Mouse (Mus musculus) heart, embryonic 14.5 days (tissue): ENCODE measurements around the gene Col15a1. TPM values are rescaled to one million over a fixed set of nuclear protein-coding genes. Genes with fewer than 3 reads are reported as not detected.

Experiments
- ATAC-seq: fragments of 200-750 bp; cut with Nextera tagmentation; 2 replicates; pipeline ENCODE4 v1.8.0; 2017; ENCODE audit warnings: low read depth, moderate TSS enrichment; ENCODE audit not compliant: insufficient number of reproducible peaks, insufficient read depth, low FRiP score
- H3K27ac ChIP-seq, 2 experiments: fragments of 200-500 bp in 1 of 2; fragments of 300-500 bp in 1 of 2; sonication (generic) in 1 of 2; replicated peaks in 1 of 2; 2 replicates each; pipeline ENCODE4 v1.5.1; 2012 to 2014; ENCODE audit warnings: low read depth in 2 of 2, low read length in 2 of 2, control low read depth in 1 of 2, mild to moderate bottlenecking in 1 of 2, mixed read lengths in 1 of 2; ENCODE audit not compliant: control insufficient read depth in 1 of 2, insufficient read depth in 1 of 2
- H3K27me3 ChIP-seq: fragments of 300-500 bp; sonication (generic); 2 replicates; pipeline ENCODE4 v1.6.1; 2014; ENCODE audit warnings: mild to moderate bottlenecking, low read length, control low read depth; ENCODE audit not compliant: control insufficient read depth, insufficient read depth
- H3K36me3 ChIP-seq: fragments of 300-500 bp; sonication (generic); 2 replicates; pipeline ENCODE4 v1.6.1; 2014; ENCODE audit warnings: mild to moderate bottlenecking, control low read depth, low read length, mixed read lengths; ENCODE audit not compliant: control insufficient read depth, insufficient read depth
- H3K4me1 ChIP-seq, 2 experiments: fragments of 200-500 bp in 1 of 2; fragments of 300-500 bp in 1 of 2; sonication (generic) in 1 of 2; 2 replicates each; pipeline ENCODE4 v1.6.1; 2012 to 2014; ENCODE audit warnings: low read length in 2 of 2, control low read depth in 1 of 2, mixed read lengths in 1 of 2; ENCODE audit not compliant: control insufficient read depth in 2 of 2, insufficient read depth in 2 of 2
- H3K4me2 ChIP-seq: fragments of 300-500 bp; sonication (generic); 2 replicates; pipeline ENCODE4 v1.6.1; 2014; ENCODE audit warnings: mild to moderate bottlenecking, low read length
- H3K4me3 ChIP-seq, 2 experiments: fragments of 200-500 bp in 1 of 2; fragments of 300-500 bp in 1 of 2; sonication (generic) in 1 of 2; 2 replicates each; pipeline ENCODE4 v1.5.1; 2012 to 2014; ENCODE audit warnings: low read length in 2 of 2, mild to moderate bottlenecking in 2 of 2, control low read depth in 1 of 2, low read depth in 1 of 2, moderate library complexity in 1 of 2; ENCODE audit not compliant: control insufficient read depth in 1 of 2, insufficient read depth in 1 of 2
- H3K9ac ChIP-seq: fragments of 300-500 bp; sonication (generic); 2 replicates; pipeline ENCODE4 v1.6.1; 2014; ENCODE audit warnings: mild to moderate bottlenecking, low read length
- H3K9me3 ChIP-seq: fragments of 300-500 bp; sonication (generic); 2 replicates; pipeline ENCODE4 v1.6.1; 2016; ENCODE audit warnings: low read length, control low read depth; ENCODE audit not compliant: control insufficient read depth
- WGBS: fragments of 180-500 bp; shearing (Covaris S2); extraction: QIAGEN DNeasy Blood & Tissue Kit; methylation state at CpG from one replicate; pipeline ENCODE4 v1.1.7; 2014; 5-methylcytosine and 5-hydroxymethylcytosine counted together
- polyA plus RNA-seq: library from polyadenylated mRNA; unstranded; fragments of >200 nt; fragmentation: Nextera tagmentation; extraction: Ambion mirVana; gene quantifications from 2 replicates; pipeline ENCODE4 v1.2.1, GENCODE M21; 2014

The Col15a1 gene
- polyA plus RNA-seq, 1 experiment from 2014 or later, result 8.0 TPM

DNA sequence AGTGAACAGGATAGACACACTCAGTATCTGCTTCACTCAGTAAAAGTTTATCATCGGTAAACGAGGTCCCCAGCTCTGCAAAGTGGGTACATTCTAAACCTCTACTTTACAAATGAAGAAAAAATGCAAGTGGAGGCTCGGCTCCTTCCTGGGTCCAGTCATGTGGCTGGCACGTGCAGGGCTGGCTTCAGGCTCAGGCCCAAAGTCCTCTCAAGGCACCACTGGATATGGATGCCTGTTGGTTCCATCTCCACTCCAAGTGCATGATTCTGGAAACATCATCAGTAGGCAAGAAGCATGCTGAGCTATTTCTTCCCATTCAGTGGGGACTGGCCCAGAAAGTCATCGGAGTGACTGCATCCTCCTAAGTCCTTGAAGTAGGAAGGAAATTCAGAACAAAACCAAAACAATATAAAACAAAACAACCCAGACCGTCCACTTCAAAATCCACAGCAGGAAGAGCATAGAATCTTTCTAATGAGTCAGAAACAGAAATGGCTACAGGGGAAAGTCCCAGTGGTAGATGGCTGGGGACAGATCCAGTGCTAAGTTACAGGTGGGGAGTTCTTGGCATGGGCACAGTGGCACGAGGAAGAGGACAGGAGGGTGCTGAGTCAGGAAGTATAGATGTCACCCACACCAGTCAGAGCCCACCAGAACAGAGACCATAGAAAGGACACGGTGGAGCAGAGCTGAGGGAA lies 105.9 kb downstream of the Col15a1 start:
- 75% methylated on average over 8 of the region's 8 CpGs for WGBS
- H3K4me1 ChIP-seq, result peaks cover 22 to 24% of the 10 kb centered on the region in 2 experiments
- H3K4me2 ChIP-seq, result no peak overlapping the region
- no peak for ATAC-seq
- no peaks in the 10 kb centered on the region for H3K9me3 ChIP-seq
- no peak overlapping the region for H3K4me3 ChIP-seq
- H3K9ac ChIP-seq, result no peak overlapping the region
- no peaks in the 10 kb centered on the region for H3K27me3 ChIP-seq
- 0 out of 4 replicates have a peak overlapping the region, but pooled peaks of 1 of the 2 experiments have one; percentile 19 for H3K27ac ChIP-seq
- no peaks in the 10 kb centered on the region for H3K36me3 ChIP-seq

DNA sequence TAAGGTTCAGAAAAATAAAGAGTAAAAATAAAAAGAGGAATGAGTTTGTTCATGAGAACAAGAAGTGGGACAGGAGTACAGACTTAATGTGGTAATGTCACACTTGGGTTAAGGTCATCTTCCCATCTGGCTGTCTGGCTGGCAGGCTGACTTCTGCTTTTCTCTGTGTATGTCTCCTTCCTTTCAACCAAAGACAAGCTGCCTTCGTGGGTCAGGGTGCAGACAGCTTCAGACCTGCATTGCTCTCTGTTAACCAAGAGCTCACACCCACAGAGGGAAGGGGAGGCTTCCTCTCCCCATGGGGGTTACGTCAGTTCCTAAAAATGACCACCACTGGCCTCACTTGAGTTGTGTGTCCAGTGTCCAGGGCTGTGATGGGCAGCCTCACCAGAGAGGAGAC lies 107.5 kb downstream of the Col15a1 start:
- H3K27me3 ChIP-seq, result no peaks in the 10 kb centered on the region
- 42% methylated on average over 2 of the region's 2 CpGs for WGBS
- H3K9me3 ChIP-seq, result no peaks in the 10 kb centered on the region
- no peak for ATAC-seq
- H3K4me3 ChIP-seq, result no peak overlapping the region
- H3K36me3 ChIP-seq, result no peaks in the 10 kb centered on the region
- H3K4me2 ChIP-seq, result no peak overlapping the region
- H3K27ac ChIP-seq, result no peak overlapping the region
- H3K9ac ChIP-seq, result no peak overlapping the region
- H3K4me1 ChIP-seq, result peaks cover 18 to 20% of the 10 kb centered on the region in 2 experiments

GRCm38 (mm10) chr4:47316432-47316831 lies 108.5 kb downstream of the Col15a1 start:
- no peak overlapping the region for H3K27ac ChIP-seq
- no peak for ATAC-seq
- WGBS, result 62% methylated on average over 6 of the region's 6 CpGs
- H3K9ac ChIP-seq, result no peak overlapping the region
- no peaks in the 10 kb centered on the region for H3K9me3 ChIP-seq
- H3K36me3 ChIP-seq, result no peaks in the 10 kb centered on the region
- H3K4me2 ChIP-seq, result no peak overlapping the region
- H3K4me1 ChIP-seq, result peaks cover 8 to 10% of the 10 kb centered on the region in 2 experiments
- no peak overlapping the region for H3K4me3 ChIP-seq
- H3K27me3 ChIP-seq, result no peaks in the 10 kb centered on the region

- WGBS, result 59% methylated on average over 10 of the region's 10 CpGs
- Histone ChIP-seq H3K9me3 (no peaks in the 10 kb centered on the region), H3K4me2 (no peak overlapping the region), H3K36me3 (no peaks in the 10 kb centered on the region), H3K4me1 (peaks cover 6 to 7% of the 10 kb centered on the region in 2 experiments), H3K4me3 (no peak overlapping the region), H3K27ac (no peak overlapping the region), H3K9ac (no peak overlapping the region), H3K27me3 (no peaks in the 10 kb centered on the region)
- no peak for ATAC-seq
Observed at GRCm38 (mm10) chr4:47319561-47320321, 111.8 kb downstream of the Col15a1 start.

DNA sequence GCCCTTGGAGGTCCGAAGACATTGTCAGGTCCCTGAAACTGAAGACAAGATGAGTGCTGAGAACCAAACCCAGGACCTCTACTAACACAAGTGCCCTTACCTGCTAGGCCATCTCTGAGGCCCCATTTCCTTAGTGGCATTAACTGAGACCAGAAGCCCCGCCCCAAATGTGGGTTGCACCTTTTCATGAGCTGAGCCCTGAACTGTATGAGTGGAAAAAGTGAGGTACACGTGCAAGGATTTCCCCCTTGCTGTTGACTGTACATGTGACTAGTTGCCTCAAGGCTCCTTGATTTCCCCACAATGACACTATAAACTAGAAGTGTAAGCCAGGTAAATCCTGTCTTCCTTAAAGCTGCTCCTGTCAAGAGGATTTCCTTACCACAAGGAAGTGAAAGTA lies 114.4 kb downstream of the Col15a1 start:
- no peaks in the 10 kb centered on the region for H3K27me3 ChIP-seq
- 76% methylated on average over 3 of the region's 3 CpGs for WGBS
- no peak overlapping the region for H3K4me3 ChIP-seq
- ATAC-seq, result no peak
- H3K4me2 ChIP-seq, result no peak overlapping the region
- no peak overlapping the region for H3K9ac ChIP-seq
- H3K4me1 ChIP-seq, result peaks cover 3 to 6% of the 10 kb centered on the region in 2 experiments; a peak in 3 of 4 replicates
- H3K9me3 ChIP-seq, result no peaks in the 10 kb centered on the region
- H3K27ac ChIP-seq, result no peak overlapping the region
- H3K36me3 ChIP-seq, result no peaks in the 10 kb centered on the region

GRCm38 (mm10) chr4:47324206-47324605 lies 116.2 kb downstream of the Col15a1 start:
- Histone ChIP-seq H3K4me3 (no peak overlapping the region), H3K9ac (no peak overlapping the region), H3K27me3 (no peaks in the 10 kb centered on the region), H3K4me2 (no peak overlapping the region), H3K4me1 (no peaks in the 10 kb centered on the region), H3K9me3 (no peaks in the 10 kb centered on the region), H3K36me3 (no peaks in the 10 kb centered on the region), H3K27ac (no peak overlapping the region)
- no peak for ATAC-seq
- WGBS, result 48% methylated on average over 1 of the region's 1 CpGs

DNA sequence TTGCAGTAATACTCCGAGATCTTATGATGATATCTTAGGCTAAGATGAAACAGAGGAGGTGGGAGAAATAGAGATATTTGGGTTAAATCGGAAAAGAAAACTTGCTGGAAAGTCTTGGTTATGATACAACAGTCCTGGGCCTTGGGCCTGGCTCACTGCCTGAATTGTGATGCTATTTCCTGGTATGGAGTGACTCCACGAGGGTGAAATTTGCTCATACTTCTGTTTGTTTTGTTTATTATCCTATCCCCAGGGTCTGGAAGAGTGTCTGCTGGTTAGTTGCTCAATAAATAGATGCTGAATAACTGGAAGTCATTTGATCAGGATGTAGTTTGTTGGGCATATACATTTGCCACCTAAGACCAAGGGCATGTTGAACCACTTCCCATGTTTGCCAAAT lies 119.8 kb downstream of the Col15a1 start:
- ATAC-seq, result no peak
- H3K4me1 ChIP-seq, result no peaks in the 10 kb centered on the region; a peak in 1 of 4 replicates
- H3K36me3 ChIP-seq, result no peaks in the 10 kb centered on the region
- no peak overlapping the region for H3K4me2 ChIP-seq
- WGBS, result 65% methylated on average over 3 of the region's 3 CpGs
- H3K27ac ChIP-seq, result no peak overlapping the region
- H3K4me3 ChIP-seq, result no peak overlapping the region
- H3K27me3 ChIP-seq, result no peaks in the 10 kb centered on the region
- no peak overlapping the region for H3K9ac ChIP-seq
- no peaks in the 10 kb centered on the region for H3K9me3 ChIP-seq
